Mouse (Mus musculus) forebrain, embryonic 15.5 days (tissue): ENCODE results near the gene Gabbr2. TPM values are rescaled to one million over a fixed set of nuclear protein-coding genes. Genes with fewer than 3 reads are reported as not detected.
A peak's percentile ranks its signal among the peaks of the same experiment; 100 is the strongest.

Source experiments
- ATAC-seq: fragments of 200-750 bp; cut with Nextera tagmentation; replicated peaks from 2 replicates; pipeline ENCODE4 v1.8.0; 2017; ENCODE audit warnings: mild to moderate bottlenecking, moderate TSS enrichment, moderate library complexity
- H3K27ac ChIP-seq: fragments of 300-500 bp; sonication (generic); replicated peaks from 2 replicates; pipeline ENCODE4 v1.5.1; 2015; ENCODE audit warnings: mild to moderate bottlenecking, inconsistent platforms
- H3K27me3 ChIP-seq: fragments of 300-500 bp; sonication (generic); 2 replicates; pipeline ENCODE4 v1.6.1; 2015; ENCODE audit warnings: inconsistent platforms
- H3K36me3 ChIP-seq: fragments of 300-500 bp; sonication (generic); 2 replicates; pipeline ENCODE4 v1.6.1; 2015; ENCODE audit warnings: mild to moderate bottlenecking, inconsistent platforms
- H3K4me1 ChIP-seq: fragments of 300-500 bp; sonication (generic); 2 replicates; pipeline ENCODE4 v1.6.1; 2015; ENCODE audit warnings: inconsistent platforms
- H3K4me2 ChIP-seq: fragments of 300-500 bp; sonication (generic); replicated peaks from 2 replicates; pipeline ENCODE4 v1.6.1; 2015; ENCODE audit warnings: mild to moderate bottlenecking, inconsistent platforms
- H3K4me3 ChIP-seq: fragments of 300-500 bp; sonication (generic); 2 replicates; pipeline ENCODE4 v1.5.1; 2015; ENCODE audit warnings: mild to moderate bottlenecking, inconsistent platforms
- H3K9ac ChIP-seq: fragments of 300-500 bp; sonication (generic); replicated peaks from 2 replicates; pipeline ENCODE4 v1.6.1; 2015; ENCODE audit warnings: mild to moderate bottlenecking, inconsistent platforms
- H3K9me3 ChIP-seq: fragments of 300-500 bp; sonication (generic); 2 replicates; pipeline ENCODE4 v1.6.1; 2016; ENCODE audit warnings: inconsistent platforms
- WGBS: fragments of 180-500 bp; shearing (Covaris S2); methylation state at CpG from one replicate; pipeline ENCODE4 v1.1.7; 2015; ENCODE audit warnings: mixed read lengths; 5-methylcytosine and 5-hydroxymethylcytosine counted together
- polyA plus RNA-seq: library from polyadenylated mRNA; unstranded; fragments of >200 nt; fragmentation: Nextera tagmentation; extraction: Ambion mirVana; gene quantifications from 2 replicates; pipeline ENCODE4 v1.2.1, GENCODE M21; 2015

Gabbr2 gene
- polyA plus RNA-seq, 1 experiment from 2014 or later, result 3.6 TPM

- ATAC-seq, result no peak
- H3K27me3 ChIP-seq, result no peaks in the 10 kb centered on the region
- H3K27ac ChIP-seq, result no peak overlapping the region
- peaks cover 8% of the 10 kb centered on the region; the same call in 1 of the 2 replicates for H3K9me3 ChIP-seq
- H3K4me3 ChIP-seq, result no peak overlapping the region
- 0 out of 2 replicates have a peak, but pooled peaks cover 3% of the 10 kb centered on the region for H3K4me1 ChIP-seq
- H3K36me3 ChIP-seq, result no peaks in the 10 kb centered on the region
- no peak overlapping the region for H3K4me2 ChIP-seq
- WGBS, result 86% methylated on average over 3 of the region's 3 CpGs
- no peak overlapping the region for H3K9ac ChIP-seq
Observed at GRCm38 (mm10) chr4:46906036-46906691, 85.5 kb downstream of the Gabbr2 start.

DNA sequence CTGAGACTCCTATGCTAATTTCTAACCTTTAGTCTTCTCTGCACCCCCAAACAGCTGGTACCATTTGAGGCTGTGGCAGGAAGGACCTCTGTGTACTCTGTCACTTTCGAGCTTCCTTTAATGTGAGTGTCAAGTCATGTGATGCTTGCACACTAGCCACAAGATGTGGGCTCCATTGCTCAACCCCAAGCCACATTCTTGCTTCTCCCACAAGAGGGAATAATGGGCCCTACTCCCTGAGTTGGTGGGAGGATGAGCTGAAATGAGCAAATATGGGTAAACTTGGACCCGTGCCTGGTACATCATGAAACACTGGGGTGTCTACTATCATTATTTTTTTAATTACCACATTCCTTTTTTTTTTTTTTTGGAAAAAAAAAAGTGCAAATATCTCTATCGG is 86.5 kb downstream of the Gabbr2 start:
- Histone ChIP-seq H3K4me1 (0 out of 2 replicates have a peak, but pooled peaks cover 3% of the 10 kb centered on the region), H3K4me3 (no peak overlapping the region), H3K36me3 (no peaks in the 10 kb centered on the region), H3K4me2 (no peak overlapping the region), H3K9ac (no peak overlapping the region), H3K27ac (no peak overlapping the region), H3K9me3 (peaks cover 8% of the 10 kb centered on the region; the same call in 1 of the 2 replicates), H3K27me3 (no peaks in the 10 kb centered on the region)
- WGBS, result 61% methylated on average over 3 of the region's 3 CpGs
- no peak for ATAC-seq

DNA sequence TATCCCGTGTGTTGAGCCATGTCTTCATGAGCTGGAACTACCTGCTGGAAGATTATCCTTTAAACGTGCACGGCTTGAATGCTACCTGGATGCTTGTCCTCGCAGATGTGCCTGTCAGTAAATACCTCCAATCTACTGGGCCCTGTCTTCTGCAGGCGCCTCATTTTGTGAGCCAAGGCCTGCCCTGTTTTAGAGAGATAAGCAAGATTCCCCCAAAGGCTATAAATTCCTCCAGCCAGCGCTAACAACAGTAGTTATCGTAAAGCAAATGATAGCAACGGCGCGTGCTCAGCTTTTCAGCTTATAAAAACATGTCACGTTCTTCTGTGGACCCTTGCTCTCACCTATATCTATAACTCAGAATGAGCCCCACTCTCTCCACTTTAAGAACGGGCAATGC is 87.5 kb downstream of the Gabbr2 start:
- Histone ChIP-seq H3K9ac (no peak overlapping the region), H3K4me3 (no peak overlapping the region), H3K9me3 (peaks cover 8% of the 10 kb centered on the region; the same call in 1 of the 2 replicates), H3K27ac (no peak overlapping the region), H3K36me3 (no peaks in the 10 kb centered on the region), H3K4me2 (no peak overlapping the region), H3K27me3 (no peaks in the 10 kb centered on the region), H3K4me1 (0 out of 2 replicates have a peak, but pooled peaks cover 3% of the 10 kb centered on the region)
- no peak for ATAC-seq
- WGBS, result 92% methylated on average over 12 of the region's 12 CpGs

- no peaks in the 10 kb centered on the region for H3K36me3 ChIP-seq
- no peak overlapping the region for H3K4me2 ChIP-seq
- 33% methylated on average over 4 of the region's 4 CpGs for WGBS
- H3K27ac ChIP-seq, result no peak overlapping the region
- H3K9ac ChIP-seq, result no peak overlapping the region
- no peak overlapping the region for H3K4me3 ChIP-seq
- H3K27me3 ChIP-seq, result peaks cover 4% of the 10 kb centered on the region; the same call in 1 of the 2 replicates
- 0 out of 2 replicates have a peak, but pooled peaks cover 3% of the 10 kb centered on the region for H3K4me1 ChIP-seq
- ATAC-seq, result no peak
- H3K9me3 ChIP-seq, result no peaks in the 10 kb centered on the region
Observed at GRCm38 (mm10) chr4:46898546-46898945, 93.1 kb downstream of the Gabbr2 start.

DNA sequence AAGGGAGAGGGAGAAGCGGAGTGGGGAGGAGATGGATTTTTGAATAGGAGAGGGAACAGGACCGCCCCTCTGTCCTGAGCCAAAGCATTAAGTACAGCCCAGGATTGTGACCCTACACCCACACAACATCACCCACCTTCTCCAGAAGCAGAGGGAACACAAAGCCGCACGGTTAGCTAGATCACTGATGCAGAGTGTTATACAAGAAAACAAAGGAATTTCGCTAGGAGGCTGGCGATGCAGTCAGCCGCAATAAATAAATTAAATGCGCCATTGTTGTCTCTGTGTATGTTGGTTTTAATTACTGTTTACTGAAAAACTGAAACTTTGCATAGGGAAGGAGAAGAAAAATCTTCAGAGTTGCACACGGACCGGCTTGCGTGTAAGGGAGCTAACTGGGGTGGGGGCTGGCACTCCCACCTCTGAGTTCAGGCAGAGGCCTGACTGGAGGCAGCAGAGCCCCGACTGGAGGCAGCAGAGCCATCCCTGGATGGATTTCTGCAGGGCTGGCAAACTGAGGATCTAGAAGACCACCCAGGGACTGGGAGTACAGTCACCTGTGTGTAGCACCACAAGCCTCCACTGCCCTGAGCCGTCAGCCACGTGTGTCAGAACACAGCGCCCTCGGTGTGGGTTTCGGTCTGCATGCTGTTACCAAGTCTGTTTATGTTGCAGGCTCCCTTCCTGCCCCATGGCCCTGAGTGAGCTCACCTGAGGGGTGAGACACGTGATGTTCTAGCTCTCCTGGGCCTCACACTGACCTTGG is 93.9 kb downstream of the Gabbr2 start:
- Histone ChIP-seq H3K36me3 (no peaks in the 10 kb centered on the region), H3K4me1 (no peaks in the 10 kb centered on the region), H3K9ac (no peak overlapping the region), H3K27ac (no peak overlapping the region), H3K27me3 (peaks cover 4% of the 10 kb centered on the region; the same call in 1 of the 2 replicates), H3K4me2 (no peak overlapping the region), H3K4me3 (no peak overlapping the region), H3K9me3 (no peaks in the 10 kb centered on the region)
- 22% methylated on average over 17 of the region's 18 CpGs for WGBS
- ATAC-seq, result peak; percentile 69; the same call in 1 of the 2 replicates

DNA sequence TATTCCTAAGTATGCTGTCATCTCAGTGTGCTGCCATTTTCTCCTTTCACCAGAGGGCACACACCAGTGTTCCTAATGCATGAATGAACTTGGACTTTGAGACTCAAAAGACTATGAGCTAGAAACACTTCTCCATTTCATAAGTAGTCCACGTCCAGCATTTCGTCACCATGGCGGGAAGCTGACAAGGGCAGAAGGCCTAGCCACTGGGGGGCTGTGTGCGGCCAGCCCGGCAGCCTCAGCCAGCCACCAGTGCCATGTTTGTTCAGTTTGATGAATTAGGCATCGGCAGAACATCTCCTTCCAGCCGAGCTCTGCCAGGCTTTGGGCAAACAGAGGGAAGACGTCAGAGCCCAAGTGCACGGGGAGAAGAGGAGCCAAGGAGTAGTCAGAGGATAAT is 97.5 kb downstream of the Gabbr2 start:
- no peak overlapping the region for H3K27ac ChIP-seq
- H3K4me2 ChIP-seq, result no peak overlapping the region
- no peaks in the 10 kb centered on the region for H3K36me3 ChIP-seq
- H3K9me3 ChIP-seq, result no peaks in the 10 kb centered on the region
- no peak for ATAC-seq
- peaks cover 8% of the 10 kb centered on the region; the same call in 1 of the 2 replicates for H3K4me1 ChIP-seq
- WGBS, result 88% methylated on average over 9 of the region's 9 CpGs
- peaks cover 4% of the 10 kb centered on the region; the same call in 1 of the 2 replicates for H3K27me3 ChIP-seq
- H3K9ac ChIP-seq, result no peak overlapping the region
- H3K4me3 ChIP-seq, result no peak overlapping the region

DNA sequence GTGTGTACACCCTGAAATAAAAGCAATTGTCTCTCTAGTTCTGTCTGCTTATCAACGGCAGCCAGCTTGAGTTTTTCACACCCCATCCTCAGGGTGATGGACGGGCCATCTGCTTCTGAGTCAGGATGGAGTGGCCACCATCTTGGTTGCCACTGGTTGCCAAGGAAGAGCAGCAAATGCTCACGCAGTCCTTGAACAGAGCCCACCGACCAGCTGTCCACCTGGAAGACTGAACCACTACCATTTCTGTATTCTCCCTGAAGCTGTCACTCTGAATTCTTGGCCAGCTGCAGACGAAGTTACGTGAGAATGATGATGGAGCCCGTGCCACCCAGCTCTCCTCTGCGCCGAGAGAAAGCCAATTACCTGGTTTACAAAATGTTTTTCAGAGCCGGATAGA is 102.5 kb downstream of the Gabbr2 start:
- Histone ChIP-seq H3K9ac (no peak overlapping the region), H3K4me1 (peaks cover 21% of the 10 kb centered on the region; the same call in 1 of the 2 replicates), H3K27ac (peak overlapping the region; percentile 57), H3K36me3 (no peaks in the 10 kb centered on the region), H3K27me3 (no peaks in the 10 kb centered on the region), H3K4me2 (no peak overlapping the region), H3K4me3 (no peak overlapping the region), H3K9me3 (no peaks in the 10 kb centered on the region)
- ATAC-seq, result peak; percentile 83
- 62% methylated on average over 10 of the region's 10 CpGs for WGBS

GRCm38 (mm10) chr4:46885627-46886383 is 105.9 kb downstream of the Gabbr2 start:
- ATAC-seq, result no peak
- H3K27me3 ChIP-seq, result no peaks in the 10 kb centered on the region
- no peaks in the 10 kb centered on the region for H3K36me3 ChIP-seq
- 84% methylated on average over 20 of the region's 20 CpGs for WGBS
- no peaks in the 10 kb centered on the region for H3K9me3 ChIP-seq
- H3K27ac ChIP-seq, result no peak overlapping the region
- H3K4me1 ChIP-seq, result peaks cover 26% of the 10 kb centered on the region; the same call in 1 of the 2 replicates
- no peak overlapping the region for H3K4me2 ChIP-seq
- no peak overlapping the region for H3K4me3 ChIP-seq
- H3K9ac ChIP-seq, result no peak overlapping the region

DNA sequence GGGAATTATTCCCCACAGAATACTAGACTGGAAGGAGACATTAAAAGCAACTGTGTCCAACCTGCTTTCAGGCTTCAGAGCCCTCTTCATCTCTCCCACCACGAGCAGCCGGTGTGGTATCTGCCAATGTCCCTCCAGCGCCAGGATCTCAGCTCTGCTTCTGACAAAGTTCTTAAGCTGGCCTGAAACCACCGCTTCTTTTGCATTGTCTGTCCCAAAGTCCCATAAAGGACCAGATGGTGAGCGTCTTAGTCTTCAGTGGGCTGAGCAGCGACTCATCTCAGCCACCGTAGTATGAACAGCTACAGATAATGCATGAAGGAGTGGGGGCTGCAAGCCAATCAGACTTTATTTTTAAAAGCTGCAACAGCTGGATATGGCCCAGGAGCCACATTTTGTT is 107.5 kb downstream of the Gabbr2 start:
- WGBS, result 47% methylated on average over 7 of the region's 7 CpGs
- no peak overlapping the region for H3K9ac ChIP-seq
- H3K27me3 ChIP-seq, result no peaks in the 10 kb centered on the region
- H3K9me3 ChIP-seq, result no peaks in the 10 kb centered on the region
- no peak for ATAC-seq
- H3K4me3 ChIP-seq, result no peak overlapping the region
- no peaks in the 10 kb centered on the region for H3K36me3 ChIP-seq
- H3K4me1 ChIP-seq, result peaks cover 18% of the 10 kb centered on the region; the same call in 1 of the 2 replicates
- H3K27ac ChIP-seq, result no peak overlapping the region
- H3K4me2 ChIP-seq, result no peak overlapping the region

GRCm38 (mm10) chr4:46883546-46883945 is 108.1 kb downstream of the Gabbr2 start:
- 73% methylated on average over 9 of the region's 9 CpGs for WGBS
- H3K27me3 ChIP-seq, result no peaks in the 10 kb centered on the region
- no peaks in the 10 kb centered on the region for H3K36me3 ChIP-seq
- no peak; the same call in 1 of the 2 replicates for ATAC-seq
- H3K4me3 ChIP-seq, result no peak overlapping the region
- H3K4me1 ChIP-seq, result peaks cover 13% of the 10 kb centered on the region; the same call in 1 of the 2 replicates
- H3K9ac ChIP-seq, result no peak overlapping the region
- H3K9me3 ChIP-seq, result no peaks in the 10 kb centered on the region
- no peak overlapping the region for H3K4me2 ChIP-seq
- H3K27ac ChIP-seq, result no peak overlapping the region

DNA sequence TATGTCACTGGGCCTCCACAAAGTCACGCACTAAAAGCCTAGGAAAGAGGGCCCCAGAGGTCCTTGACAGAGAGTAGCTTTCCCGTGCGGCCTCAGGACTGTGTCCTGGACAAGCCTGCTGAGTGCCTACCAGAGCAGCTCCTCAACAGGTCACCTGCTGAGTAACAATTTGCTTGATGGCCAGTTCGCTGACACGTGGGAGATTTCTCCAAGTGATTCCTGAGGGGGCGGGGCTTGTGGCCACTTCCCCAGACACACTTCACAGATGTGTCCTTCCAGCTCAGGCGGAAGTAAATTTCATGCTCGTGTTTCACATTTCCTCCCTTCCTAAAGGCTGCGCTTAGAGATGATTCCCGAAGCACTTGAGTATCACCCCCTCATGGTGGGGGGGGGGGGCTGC is 108.6 kb downstream of the Gabbr2 start:
- Histone ChIP-seq H3K9ac (no peak overlapping the region), H3K4me1 (peaks cover 8% of the 10 kb centered on the region; the same call in 1 of the 2 replicates), H3K36me3 (no peaks in the 10 kb centered on the region), H3K4me3 (no peak overlapping the region), H3K9me3 (no peaks in the 10 kb centered on the region), H3K27ac (no peak overlapping the region), H3K27me3 (no peaks in the 10 kb centered on the region), H3K4me2 (no peak overlapping the region)
- 58% methylated on average over 10 of the region's 10 CpGs for WGBS
- no peak for ATAC-seq

- no peak overlapping the region for H3K4me2 ChIP-seq
- H3K9ac ChIP-seq, result no peak overlapping the region
- H3K36me3 ChIP-seq, result no peaks in the 10 kb centered on the region
- no peak overlapping the region for H3K4me3 ChIP-seq
- H3K27ac ChIP-seq, result no peak overlapping the region
- ATAC-seq, result no peak
- no peaks in the 10 kb centered on the region for H3K9me3 ChIP-seq
- H3K4me1 ChIP-seq, result peaks cover 8% of the 10 kb centered on the region; the same call in 1 of the 2 replicates
- 38% methylated on average over 4 of the region's 4 CpGs for WGBS
- no peaks in the 10 kb centered on the region for H3K27me3 ChIP-seq
Observed at GRCm38 (mm10) chr4:46881271-46881670, 110.4 kb downstream of the Gabbr2 start.
